Mouse (Mus musculus): ENCODE measurements around the gene Wdsub1. TPM values are rescaled to one million over a fixed set of nuclear protein-coding genes. Genes with fewer than 3 reads are reported as not detected.

Gene Wdsub1
- total and polyA plus RNA-seq, 2 experiments: 7.7 to 23.7 TPM

- H3K4me1 ChIP-seq (ENCODE audit: control insufficient read depth, insufficient read depth, low read length): no peaks in the 10 kb centered on the region; the same call in 1 of the 2 replicates
- TF ChIP-seq CTCF (IDR thresholded peaks at IDR 0.05; ENCODE audit: low read depth, low read length) (no peak), POLR2A (IDR thresholded peaks at IDR 0.05; ENCODE audit: extremely low read depth, insufficient read depth, low read length) (no peak)
- no peak overlapping the region for H3K27ac ChIP-seq (replicated peaks; ENCODE audit: insufficient read depth, low read depth, low read length)
- peak; percentile 11 for DNase-seq (ENCODE audit: extremely low read depth, low read depth, low spot score)
- no peak overlapping the region for H3K9ac ChIP-seq (ENCODE audit: low read depth, low read length)
- H3K79me2 ChIP-seq (ENCODE audit: control insufficient read depth, insufficient read depth, low read length): no peaks in the 10 kb centered on the region
- H3K36me3 ChIP-seq (ENCODE audit: control insufficient read depth, insufficient read depth, low read length): peaks cover 7% of the 10 kb centered on the region; the same call in 1 of the 2 replicates
- 80% methylated on average over 8 of the region's 8 CpGs for WGBS
- no peak overlapping the region for H3K4me3 ChIP-seq (ENCODE audit: insufficient read depth, low read depth, low read length)
- H3K27me3 ChIP-seq (ENCODE audit: control insufficient read depth, insufficient read depth, low read length): no peaks in the 10 kb centered on the region
Measured at GRCm38 (mm10) chr2:59802722-59803387, 79.5 kb downstream of the Wdsub1 start.
